Mouse (Mus musculus) megakaryocyte, embryonic 14.5 days (primary cell): Measurements from ENCODE around the gene Lbx2.

ENCODE experiments used
- FLI1 ChIP-seq: IDR thresholded peaks from 2 replicates; pipeline ENCODE4 v1.6.1; 2012; ENCODE audit warnings: low read length, inconsistent platforms, mixed read lengths
- GATA1 ChIP-seq: IDR thresholded peaks from 3 replicates; pipeline ENCODE4 v1.6.1; 2012; ENCODE audit warnings: mixed read lengths, low read length, inconsistent platforms, borderline replicate concordance

GRCm38 (mm10) chr6:83103130-83103650 is 17.0 kb downstream of the Lbx2 start:
- TF ChIP-seq GATA1: no peak
- TF ChIP-seq FLI1: no peak
